Mouse (Mus musculus) myocyte (in vitro differentiated cells): ENCODE data around the gene Slc25a3.

Experiments used
- E2F4 ChIP-seq: IDR thresholded peaks from one replicate; pipeline ENCODE4 v1.6.1; 2011; ENCODE audit warnings: mild to moderate bottlenecking, control low read depth, moderate library complexity; ENCODE audit not compliant: insufficient read depth
- MAX ChIP-seq: IDR thresholded peaks from one replicate; pipeline ENCODE4 v1.6.1; 2011; ENCODE audit warnings: low read depth, mild to moderate bottlenecking, control low read depth
- MYOG ChIP-seq, 3 experiments: IDR thresholded peaks; one replicate each; pipeline ENCODE4 v1.6.1; 2011; ENCODE audit warnings: control low read depth in 2 of 3, low read depth in 2 of 3, mild to moderate bottlenecking in 2 of 3; ENCODE audit not compliant: insufficient read length in 2 of 3, control insufficient read depth in 1 of 3, insufficient read depth in 1 of 3
- POLR2A ChIP-seq: IDR thresholded peaks from one replicate; pipeline ENCODE4 v1.6.1; 2011; ENCODE audit warnings: low read depth, mild to moderate bottlenecking, control low read depth, moderate library complexity; ENCODE audit not compliant: insufficient read length
- SRF ChIP-seq: IDR thresholded peaks from one replicate; pipeline ENCODE4 v1.6.1; 2011; ENCODE audit warnings: low read depth; ENCODE audit not compliant: control insufficient read depth, insufficient read length
- TCF3 ChIP-seq: IDR thresholded peaks from one replicate; pipeline ENCODE4 v1.6.1; 2011; ENCODE audit warnings: low read depth, control low read depth; ENCODE audit not compliant: insufficient read length

GRCm38 (mm10) chr10:91139148-91139766, 15.4 kb upstream of the Slc25a3 start:
- TF ChIP-seq POLR2A (no peak), MYOG (IDR thresholded peaks at IDR 0.05; ENCODE audit: control insufficient read depth in 1 of 3, insufficient read depth in 1 of 3, insufficient read length in 2 of 3, low read depth in 2 of 3) (no peak), MAX (no peak), TCF3 (no peak), E2F4 (no peak), SRF (no peak)
